Mouse (Mus musculus) spleen, embryonic (tissue): Measurements from ENCODE around the gene Josd1.
"Not testable (repeated sequence)": the region's sequence is repeated elsewhere in the genome, so short reads cannot be mapped to it uniquely, and the experiment has no call there.

ENCODE experiments used
- CTCF ChIA-PET: fragments of 350-600 bp; sonication (Branson Sonifier 250); formaldehyde crosslinking; loops from one replicate; lab custom pipeline; 2022; lab: Charles Lee

The Josd1 gene

GRCm38 (mm10) chr15:79693740-79694139 lies 6.0 kb upstream of the Josd1 start:
- CTCF ChIA-PET: no interaction called here

DNA sequence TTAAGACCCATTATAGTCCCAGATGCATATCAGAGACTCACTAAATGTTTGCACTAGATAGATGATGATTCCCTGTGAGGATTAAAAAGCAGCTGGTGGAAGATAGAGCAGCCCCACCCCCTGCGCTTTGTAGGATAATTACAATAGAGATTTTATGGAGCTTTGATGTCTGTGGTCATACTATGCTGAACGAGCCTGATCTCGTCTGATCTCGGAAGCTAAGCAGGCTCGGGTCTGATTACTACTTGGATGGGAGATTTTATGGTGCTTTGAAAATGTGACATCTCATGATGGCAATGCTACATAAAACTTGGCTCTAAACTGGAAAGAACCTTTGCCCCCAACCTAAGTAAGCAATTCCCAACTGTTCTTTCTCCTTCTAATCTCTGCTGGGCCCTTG lies 4.6 kb upstream of the Josd1 start:
- CTCF ChIA-PET: no interaction called here

DNA sequence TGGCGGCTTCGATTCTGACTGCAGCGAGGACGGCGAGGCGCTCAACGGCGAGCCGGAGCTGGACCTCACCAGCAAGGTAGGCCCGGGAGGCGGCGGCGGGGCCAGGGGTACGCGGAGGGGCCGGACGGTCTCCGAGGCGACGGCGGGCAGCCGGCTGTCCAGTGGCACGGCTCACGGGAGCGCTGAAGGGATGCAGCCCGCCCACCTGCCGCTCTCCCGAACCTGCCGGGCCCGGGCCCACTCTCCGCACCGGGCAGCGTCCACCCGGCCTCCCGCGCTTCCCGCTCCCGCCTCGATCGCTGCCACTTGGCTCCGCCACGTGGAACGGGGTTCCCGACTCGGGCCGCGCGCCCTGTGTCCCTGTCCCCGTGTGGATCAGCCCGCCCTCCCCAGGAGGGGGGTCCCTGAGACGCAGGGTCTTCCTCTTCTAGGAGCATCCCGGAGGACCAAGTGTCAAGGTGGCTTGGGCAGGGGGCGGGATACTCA lies 3.3 kb upstream of the Josd1 start:
- CTCF ChIA-PET: no interaction called here

GRCm38 (mm10) chr15:79690426-79691022 lies 2.8 kb upstream of the Josd1 start, which contains the start of gene Gtpbp1:
Gene Gtpbp1 (plus strand): TSS chr15:79690845.
- CTCF ChIA-PET: no interaction called here

GRCm38 (mm10) chr15:79689662-79690425 lies 2.1 kb upstream of the Josd1 start:
- CTCF ChIA-PET: no interaction called here

DNA sequence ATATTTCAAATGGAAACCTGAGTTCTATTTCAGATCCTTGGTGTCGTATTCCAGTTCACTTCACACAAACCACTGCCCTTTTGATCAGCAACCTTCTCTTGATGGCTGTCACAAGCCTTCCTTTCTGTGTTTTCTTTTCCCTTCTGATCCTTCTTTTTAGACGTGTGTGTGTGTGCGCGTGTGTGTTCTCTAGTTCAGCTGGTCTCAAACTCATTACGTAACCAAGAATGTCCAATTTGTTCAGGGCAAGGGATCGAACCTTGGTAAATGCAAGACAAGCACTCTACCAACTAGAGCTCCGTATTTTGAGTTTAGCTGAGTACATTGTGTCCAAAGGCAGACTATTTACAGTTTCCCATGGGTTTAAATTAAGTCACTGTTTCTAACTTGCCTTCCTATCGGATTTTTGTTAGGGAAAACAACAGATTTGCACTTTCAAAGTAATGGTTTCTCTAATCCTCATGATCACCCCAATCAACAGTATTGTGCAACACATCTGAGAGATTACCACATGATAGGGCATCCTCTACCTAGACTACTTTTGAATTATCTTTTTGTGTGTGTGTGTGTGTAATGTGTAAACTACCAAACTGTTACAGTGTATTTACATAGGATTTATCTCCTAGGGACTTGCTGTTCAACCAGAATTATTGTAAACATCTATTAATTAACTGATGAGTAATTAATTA lies 693 bp upstream of the Josd1 start:
- CTCF ChIA-PET: no interaction called here

DNA sequence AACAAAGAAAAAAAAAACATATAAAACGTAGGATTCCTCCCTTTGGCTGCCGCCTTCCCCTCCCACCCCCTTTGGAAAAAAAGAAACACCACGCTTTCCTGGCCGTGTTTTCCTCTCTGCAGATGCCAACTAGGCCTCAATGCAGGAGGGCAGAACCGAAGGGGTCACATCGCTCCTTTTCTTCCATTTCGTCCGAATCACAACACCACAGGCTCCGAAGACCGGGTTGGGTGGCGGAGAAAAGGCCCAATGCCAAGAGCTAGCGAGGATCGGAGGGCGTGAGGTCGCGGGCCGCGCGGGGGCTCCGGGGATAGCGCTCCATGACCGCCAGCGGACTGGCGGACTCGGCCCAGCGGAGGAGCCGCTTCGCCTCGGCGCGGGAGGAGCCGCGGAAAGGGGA lies 544 bp downstream of the Josd1 start:
- CTCF ChIA-PET: no interaction called here

GRCm38 (mm10) chr15:79686046-79686869 lies 1.5 kb downstream of the Josd1 start:
- CTCF ChIA-PET: interaction anchor here (0.6 to 0.9 kb wide), 2 partner anchors 28 to 220 kb away, joined by 3 read pairs; no protein-coding TSS in a partner anchor

DNA sequence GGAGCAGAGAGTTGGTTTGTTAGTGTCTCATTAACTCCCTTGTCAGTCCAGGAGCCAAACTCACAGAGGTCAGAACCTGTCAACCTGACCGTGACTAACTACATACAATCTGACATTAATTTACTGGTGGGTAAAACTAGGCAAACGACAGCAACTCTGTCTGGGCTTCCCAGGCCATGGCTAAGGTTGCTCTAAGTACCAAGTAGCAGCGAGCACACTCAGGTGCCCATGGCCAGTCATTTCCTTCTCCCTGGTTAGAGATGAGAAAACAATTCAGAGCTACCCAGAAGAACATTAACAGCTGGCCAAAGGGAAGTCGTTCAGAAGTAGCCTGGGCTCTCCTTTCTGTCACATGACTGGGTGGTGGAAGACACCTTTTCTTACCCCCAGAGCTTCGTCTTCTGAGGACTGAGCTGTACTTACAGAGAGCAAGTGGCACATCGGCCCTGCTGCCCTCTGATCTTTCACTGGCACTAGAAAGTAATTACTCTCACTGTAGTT lies 2.5 kb downstream of the Josd1 start:
- CTCF ChIA-PET: interaction anchor here (0.6 to 1.2 kb wide), 2 partner anchors 30 to 219 kb away, joined by 3 read pairs; no protein-coding TSS in a partner anchor

DNA sequence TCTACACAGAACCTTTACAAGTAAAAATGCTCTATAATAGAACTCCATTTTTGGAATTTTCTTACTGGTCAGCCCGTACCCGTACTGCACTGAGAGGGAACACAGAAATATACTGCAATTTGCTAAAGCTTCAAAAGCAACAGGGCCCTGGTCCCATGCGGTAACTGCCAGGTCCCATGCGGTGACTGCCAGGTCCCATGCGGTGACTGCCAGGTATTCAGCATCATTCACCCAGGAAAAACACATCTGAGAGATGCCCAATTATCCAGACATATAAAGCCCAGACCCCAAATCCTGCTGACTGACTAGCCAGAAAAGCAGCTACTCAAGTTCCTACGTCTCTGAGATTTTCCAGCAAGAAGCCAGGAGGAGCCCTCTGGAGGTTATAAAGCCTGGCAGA lies 3.1 kb downstream of the Josd1 start:
- CTCF ChIA-PET: interaction anchor here (1.2 kb wide), 1 partner anchor 29 kb away, joined by 3 read pairs; no protein-coding TSS in a partner anchor

DNA sequence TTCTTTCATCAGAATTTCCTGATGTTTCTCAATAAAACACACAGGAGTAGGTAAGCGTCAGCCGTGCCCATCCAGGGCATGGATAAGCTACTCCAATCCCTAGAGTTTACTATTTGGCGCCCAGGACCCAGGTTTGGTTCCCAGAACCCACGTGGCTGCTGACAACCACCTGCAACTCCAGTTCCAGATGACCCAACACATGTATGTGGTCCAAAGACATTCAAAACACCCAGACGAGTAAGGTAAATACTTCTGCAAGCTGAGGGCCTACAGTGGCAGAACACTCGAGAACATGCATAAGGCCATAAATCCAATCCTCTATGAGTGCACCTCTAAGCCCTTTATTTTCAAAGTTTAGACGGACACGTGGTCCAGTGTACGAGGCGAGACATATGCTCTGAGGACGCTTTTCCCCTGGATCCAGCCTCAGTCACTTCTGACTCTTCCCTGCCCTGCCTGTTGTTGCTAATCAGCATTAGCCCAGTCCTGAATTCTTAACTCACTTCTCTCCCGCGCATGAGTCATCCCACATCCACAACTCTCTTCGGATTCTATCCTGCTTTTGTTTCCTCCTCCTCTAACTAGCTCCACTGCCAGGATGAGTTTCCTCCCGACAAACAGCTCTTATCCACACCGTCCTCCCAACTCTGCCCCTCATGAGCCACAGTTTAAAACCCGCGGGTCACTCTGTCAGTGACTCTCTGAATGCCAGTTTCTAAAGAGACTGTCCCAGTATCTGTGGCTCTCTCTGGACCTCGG lies 3.8 kb downstream of the Josd1 start:
- CTCF ChIA-PET: no interaction called here

DNA sequence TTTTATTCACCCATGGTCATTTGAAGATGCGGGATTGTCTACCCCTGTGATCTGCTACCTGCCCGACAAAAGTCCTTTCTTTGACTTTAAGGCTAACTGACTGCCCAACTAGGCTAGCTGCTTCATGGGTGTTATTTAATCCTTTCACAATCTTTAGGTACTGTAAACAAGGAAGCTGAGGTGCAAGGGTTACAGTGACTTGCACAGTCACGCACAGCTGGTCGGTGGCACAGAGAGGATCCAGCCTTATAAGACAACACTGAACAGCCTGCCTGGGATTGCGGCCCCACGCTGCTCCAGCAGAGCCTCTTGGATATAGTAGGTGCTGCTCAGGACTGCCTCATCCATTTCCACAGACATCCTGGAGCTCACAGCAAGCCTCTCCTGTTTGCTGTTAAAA lies 4.6 kb downstream of the Josd1 start:
- CTCF ChIA-PET: no interaction called here

GRCm38 (mm10) chr15:79681973-79682372 lies 5.7 kb downstream of the Josd1 start:
- CTCF ChIA-PET: no interaction called here

DNA sequence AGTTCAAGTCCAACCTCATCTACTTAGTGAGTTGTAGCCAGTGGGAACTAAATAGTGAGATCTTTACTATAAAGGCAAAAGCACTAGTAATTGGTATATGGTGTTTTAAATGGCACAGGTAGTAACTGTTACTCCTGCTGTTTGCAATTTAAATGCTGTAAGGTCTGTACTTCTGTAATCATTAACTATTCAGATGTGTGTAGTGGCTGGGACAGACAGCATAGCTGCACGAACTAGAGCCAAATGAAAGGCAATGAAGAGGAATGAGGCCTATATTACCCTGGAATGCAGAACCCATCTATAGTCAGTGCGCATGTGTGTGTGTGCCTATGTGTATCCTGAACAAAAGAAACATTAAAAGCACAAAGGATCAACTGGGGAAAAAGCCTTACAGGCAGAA lies 9.8 kb downstream of the Josd1 start:
- CTCF ChIA-PET: no interaction called here

DNA sequence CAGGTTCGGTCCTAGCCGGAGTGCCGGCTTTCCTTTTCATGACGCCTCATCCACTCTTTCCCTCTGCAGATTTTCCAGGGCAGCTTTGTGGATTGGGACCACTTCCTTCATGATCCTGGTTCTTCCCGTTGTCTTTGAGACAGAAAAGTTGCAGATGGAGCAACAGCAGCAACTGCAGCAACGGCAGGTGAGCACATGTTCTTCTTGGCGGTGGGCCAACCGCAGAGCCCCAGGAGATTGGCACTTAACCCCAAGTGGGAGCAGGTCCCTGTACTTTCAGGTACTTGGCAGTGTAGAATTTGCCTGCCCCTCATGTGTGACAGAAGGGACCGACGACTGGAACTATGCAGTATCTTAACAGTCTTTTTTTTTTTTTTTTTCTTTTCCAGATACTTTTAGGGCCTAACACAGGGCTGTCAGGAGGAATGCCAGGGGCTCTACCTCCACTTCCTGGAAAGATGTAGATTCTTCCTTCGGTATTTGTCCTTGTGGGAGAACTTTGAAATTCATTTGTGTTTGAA lies 15.8 kb downstream of the Josd1 start:
- CTCF ChIA-PET: not testable (repeated sequence)

DNA sequence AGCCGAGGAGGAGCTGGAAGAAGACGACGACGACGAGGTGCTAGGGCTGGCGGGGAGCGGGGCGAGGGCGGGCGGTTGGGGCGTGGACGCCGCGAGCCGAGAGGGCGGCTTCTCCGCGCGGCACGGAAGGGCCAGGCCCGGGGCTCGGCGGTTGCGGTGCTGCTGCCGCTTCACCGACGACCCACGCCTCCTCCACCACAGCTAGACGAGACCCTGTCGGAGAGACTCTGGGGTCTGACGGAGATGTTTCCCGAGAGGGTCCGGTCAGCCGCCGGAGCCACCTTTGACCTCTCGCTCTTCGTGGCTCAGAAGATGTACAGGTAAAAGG lies 16.8 kb downstream of the Josd1 start:
- CTCF ChIA-PET: interaction anchor here (0.6 kb wide), 1 partner anchor 265 kb away, joined by 3 read pairs; no protein-coding TSS in a partner anchor

- CTCF ChIA-PET: interaction anchor here (0.6 kb wide), 1 partner anchor 264 kb away, joined by 3 read pairs; no protein-coding TSS in a partner anchor
These were observed 17.3 kb downstream of the Josd1 start, which contains the start of gene Tomm22 for GRCm38 (mm10) chr15:79670249-79670971. Gene Tomm22 (plus strand): TSS chr15:79670861.

GRCm38 (mm10) chr15:79669195-79669594 lies 18.5 kb downstream of the Josd1 start:
- CTCF ChIA-PET: no interaction called here

GRCm38 (mm10) chr15:79664666-79665065 lies 23.1 kb downstream of the Josd1 start:
- CTCF ChIA-PET: no interaction called here
